Mouse (Mus musculus) stomach, embryonic 16.5 days (tissue): ENCODE measurements at regions not wholly inside any gene's neighbourhood (a gene's known extent, or its start where the extent isn't known, plus 50 kb on each side); places are given as distances from the start of the nearest gene placed in this dataset.

Experiments
- ATAC-seq: fragments of 200-750 bp; cut with Nextera tagmentation; 2 replicates; pipeline ENCODE4 v1.8.0; 2017; ENCODE audit warnings: moderate number of reproducible peaks, moderate TSS enrichment; ENCODE audit not compliant: insufficient read depth, low FRiP score
- H3K27ac ChIP-seq: fragments of 300-500 bp; sonication (generic); 2 replicates; pipeline ENCODE4 v1.5.1; 2014; ENCODE audit warnings: low read length
- H3K27me3 ChIP-seq: fragments of 300-500 bp; sonication (generic); 2 replicates; pipeline ENCODE4 v1.6.1; 2014; ENCODE audit warnings: low read length, control low read depth, mixed read lengths; ENCODE audit not compliant: control insufficient read depth, insufficient read depth
- H3K36me3 ChIP-seq: fragments of 300-500 bp; sonication (generic); 2 replicates; pipeline ENCODE4 v1.6.1; 2014; ENCODE audit warnings: low read length; ENCODE audit not compliant: control insufficient read depth, insufficient read depth
- H3K4me1 ChIP-seq: fragments of 300-500 bp; sonication (generic); 2 replicates; pipeline ENCODE4 v1.6.1; 2014; ENCODE audit warnings: low read length, control low read depth, mixed read lengths; ENCODE audit not compliant: control insufficient read depth, insufficient read depth
- H3K4me2 ChIP-seq: fragments of 300-500 bp; sonication (generic); 2 replicates; pipeline ENCODE4 v1.6.1; 2014; ENCODE audit warnings: low read depth, low read length, mixed read lengths
- H3K4me3 ChIP-seq: fragments of 300-500 bp; sonication (generic); replicated peaks from 2 replicates; pipeline ENCODE4 v1.5.1; 2014; ENCODE audit warnings: mild to moderate bottlenecking, low read length
- H3K9ac ChIP-seq: fragments of 300-500 bp; sonication (generic); 2 replicates; pipeline ENCODE4 v1.6.1; 2014; ENCODE audit warnings: low read length
- H3K9me3 ChIP-seq: fragments of 300-500 bp; sonication (generic); replicated peaks from 2 replicates; pipeline ENCODE4 v1.6.1; 2016; ENCODE audit warnings: low read length, control low read depth; ENCODE audit not compliant: control insufficient read depth
- WGBS: fragments of 180-500 bp; shearing (Covaris S2); extraction: QIAGEN DNeasy Blood & Tissue Kit; methylation state at CpG from one replicate; pipeline ENCODE4 v1.1.7; 2014; 5-methylcytosine and 5-hydroxymethylcytosine counted together

GRCm38 (mm10) chr12:20231528-20231927 lies 277.2 kb downstream of the Gm21863 start:
- Histone ChIP-seq H3K4me3 (no peak overlapping the region), H3K27me3 (no peaks in the 10 kb centered on the region), H3K9ac (no peak overlapping the region), H3K9me3 (peaks cover 77% of the 10 kb centered on the region), H3K27ac (no peak overlapping the region), H3K4me1 (no peaks in the 10 kb centered on the region), H3K36me3 (peaks cover 29% of the 10 kb centered on the region), H3K4me2 (no peak overlapping the region)
- no peak for ATAC-seq
- WGBS = 70% methylated on average over 12 of the region's 12 CpGs

- Histone ChIP-seq H3K27ac (no peak overlapping the region), H3K4me3 (no peak overlapping the region), H3K4me2 (no peak overlapping the region), H3K4me1 (no peaks in the 10 kb centered on the region), H3K36me3 (peaks cover 29% of the 10 kb centered on the region), H3K27me3 (no peaks in the 10 kb centered on the region), H3K9ac (no peak overlapping the region), H3K9me3 (peaks cover 72% of the 10 kb centered on the region)
- WGBS = 66% methylated on average over 14 of the region's 14 CpGs
- no peak for ATAC-seq
These were observed 277.8 kb downstream of the Gm21863 start for GRCm38 (mm10) chr12:20231986-20232541.

- ATAC-seq = peak; percentile 51
- no peak overlapping the region for H3K9ac ChIP-seq
- H3K4me3 ChIP-seq = no peak overlapping the region
- WGBS = 67% methylated on average over 32 of the region's 32 CpGs
- peaks cover 29% of the 10 kb centered on the region; the same call in 1 of the 2 replicates for H3K36me3 ChIP-seq
- H3K4me2 ChIP-seq = no peak overlapping the region
- H3K4me1 ChIP-seq = no peaks in the 10 kb centered on the region
- H3K27me3 ChIP-seq = no peaks in the 10 kb centered on the region
- peaks cover 63% of the 10 kb centered on the region for H3K9me3 ChIP-seq
- H3K27ac ChIP-seq = no peak overlapping the region
These were observed 278.6 kb downstream of the Gm21863 start for GRCm38 (mm10) chr12:20232746-20233453.

GRCm38 (mm10) chr12:20233454-20233831 lies 279.1 kb downstream of the Gm21863 start:
- H3K9me3 ChIP-seq = peaks cover 58% of the 10 kb centered on the region
- peak; percentile 30; the same call in 1 of the 2 replicates for ATAC-seq
- 67% methylated on average over 17 of the region's 17 CpGs for WGBS

GRCm38 (mm10) chr12:20233871-20234307 lies 279.6 kb downstream of the Gm21863 start:
- Histone ChIP-seq H3K9ac (no peak overlapping the region), H3K27ac (no peak overlapping the region), H3K4me1 (no peaks in the 10 kb centered on the region), H3K36me3 (peaks cover 26% of the 10 kb centered on the region; the same call in 1 of the 2 replicates), H3K27me3 (no peaks in the 10 kb centered on the region), H3K4me3 (no peak overlapping the region), H3K9me3 (peaks cover 54% of the 10 kb centered on the region), H3K4me2 (no peak overlapping the region)
- ATAC-seq = peak; percentile 73
- WGBS = 71% methylated on average over 25 of the region's 25 CpGs

More at GRCm38 (mm10) chr12:20233454-20233831, 279.1 kb downstream of the Gm21863 start:
- peaks cover 26% of the 10 kb centered on the region; the same call in 1 of the 2 replicates for H3K36me3 ChIP-seq
- H3K4me2 ChIP-seq = no peak overlapping the region
- no peak overlapping the region for H3K4me3 ChIP-seq
- H3K9ac ChIP-seq = no peak overlapping the region
- H3K4me1 ChIP-seq = no peaks in the 10 kb centered on the region
- no peak overlapping the region for H3K27ac ChIP-seq
- H3K27me3 ChIP-seq = no peaks in the 10 kb centered on the region
